Mouse (Mus musculus) midbrain, embryonic 11.5 days (tissue): ENCODE measurements around the gene Tma16. TPM values are rescaled to one million over a fixed set of nuclear protein-coding genes. Genes with fewer than 3 reads are reported as not detected.
A peak's percentile ranks its signal among the peaks of the same experiment; 100 is the strongest.

ENCODE experiments used
- ATAC-seq: fragments of 200-750 bp; cut with Nextera tagmentation; 2 replicates; pipeline ENCODE4 v1.8.0; 2017; ENCODE audit warnings: moderate TSS enrichment, moderate library complexity; ENCODE audit not compliant: low FRiP score
- DNase-seq: peaks from one replicate; pipeline ENCODE4 v3.0.0; 2015; ENCODE audit warnings: low spot score; ENCODE audit errors: missing footprints
- H3K27ac ChIP-seq: fragments of 300-500 bp; sonication (generic); 2 replicates; pipeline ENCODE4 v1.5.1; 2014; ENCODE audit warnings: low read depth, low read length
- H3K27me3 ChIP-seq: fragments of 300-500 bp; sonication (generic); 2 replicates; pipeline ENCODE4 v1.6.1; 2014; ENCODE audit warnings: mild to moderate bottlenecking, low read length, moderate library complexity, mixed read lengths; ENCODE audit not compliant: control insufficient read depth, insufficient read depth
- H3K36me3 ChIP-seq: fragments of 300-500 bp; sonication (generic); 2 replicates; pipeline ENCODE4 v1.6.1; 2014; ENCODE audit warnings: mild to moderate bottlenecking, low read length, moderate library complexity, mixed read lengths; ENCODE audit not compliant: control insufficient read depth, insufficient read depth
- H3K4me1 ChIP-seq: fragments of 300-500 bp; sonication (generic); 2 replicates; pipeline ENCODE4 v1.6.1; 2014; ENCODE audit warnings: low read length; ENCODE audit not compliant: control insufficient read depth, insufficient read depth
- H3K4me2 ChIP-seq: fragments of 300-500 bp; sonication (generic); 2 replicates; pipeline ENCODE4 v1.6.1; 2014; ENCODE audit warnings: mild to moderate bottlenecking, moderate library complexity
- H3K4me3 ChIP-seq: fragments of 300-500 bp; sonication (generic); 2 replicates; pipeline ENCODE4 v1.5.1; 2014; ENCODE audit warnings: low read depth, low read length
- H3K9ac ChIP-seq: fragments of 300-500 bp; sonication (generic); 2 replicates; pipeline ENCODE4 v1.6.1; 2014; ENCODE audit warnings: low read length
- H3K9me3 ChIP-seq: fragments of 300-500 bp; sonication (generic); 2 replicates; pipeline ENCODE4 v1.6.1; 2016; ENCODE audit warnings: low read length; ENCODE audit not compliant: control insufficient read depth
- WGBS: fragments of 180-500 bp; shearing (Covaris S2); extraction: QIAGEN DNeasy Blood & Tissue Kit; methylation state at CpG from one replicate; pipeline ENCODE4 v1.1.7; 2014; 5-methylcytosine and 5-hydroxymethylcytosine counted together
- polyA plus RNA-seq: library from polyadenylated mRNA; unstranded; fragments of >200 nt; fragmentation: Nextera tagmentation; extraction: Ambion mirVana; gene quantifications from 2 replicates; pipeline ENCODE4 v1.2.1, GENCODE M21; 2014

Tma16 gene
- polyA plus RNA-seq: 14.2 and 16.4 TPM in 2 replicates

DNA sequence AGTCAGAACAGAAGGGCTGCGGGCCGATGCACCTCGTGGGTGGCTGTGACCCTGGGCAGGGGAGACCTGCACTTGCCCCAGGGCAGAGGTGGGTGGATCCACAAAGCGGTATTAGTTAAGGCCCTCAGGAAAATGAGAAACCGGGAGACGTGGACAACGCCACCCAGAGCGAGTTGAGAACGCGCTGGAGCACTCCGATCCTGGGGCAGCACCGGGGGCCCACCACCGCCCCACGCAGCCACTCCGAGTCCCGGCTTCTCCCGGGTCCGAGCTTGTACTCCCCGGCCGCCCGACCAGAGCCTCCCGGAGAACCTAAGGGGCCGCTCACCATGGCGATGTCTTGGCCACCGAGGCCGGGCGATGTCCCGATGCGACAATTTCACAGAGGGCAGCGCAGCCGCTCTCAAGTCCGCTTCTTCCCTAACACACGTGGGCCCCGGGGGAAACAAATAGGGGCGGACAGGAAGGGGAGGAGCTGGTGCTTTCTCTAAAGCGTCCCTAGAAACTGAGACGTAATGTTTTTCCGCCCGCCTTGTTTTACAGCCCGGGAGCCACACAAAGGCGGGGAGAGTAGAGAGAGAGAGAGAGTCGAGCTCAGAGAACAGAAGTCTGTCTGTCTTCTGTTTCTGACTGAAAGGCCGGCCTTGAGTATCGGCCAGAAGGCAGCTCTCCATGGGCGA is at the start of gene Tma16:
Gene Tma16, minus strand, starts transcription at position 447 of the 680 bp plus-strand sequence.
- WGBS: under 1% methylated on average over 36 of the region's 45 CpGs
- ATAC-seq (peak; percentile 96), DNase-seq (peak; percentile 100)
- peak within 1 kb of the TSS; percentile 22; the same call in 1 of the 2 replicates for H3K27ac ChIP-seq
- H3K4me1 ChIP-seq: no peaks in the 10 kb centered on the region
- no peaks in the 10 kb centered on the region for H3K27me3 ChIP-seq
- H3K4me2 ChIP-seq: peak within 1 kb of the TSS; percentile 58
- no peaks in the 10 kb centered on the region for H3K9me3 ChIP-seq
- H3K4me3 ChIP-seq: peak within 1 kb of the TSS; percentile 85
- 0 out of 2 replicates have a peak, but pooled peaks cover 4% of the 10 kb centered on the region for H3K36me3 ChIP-seq
- H3K9ac ChIP-seq: peak within 1 kb of the TSS; percentile 88

DNA sequence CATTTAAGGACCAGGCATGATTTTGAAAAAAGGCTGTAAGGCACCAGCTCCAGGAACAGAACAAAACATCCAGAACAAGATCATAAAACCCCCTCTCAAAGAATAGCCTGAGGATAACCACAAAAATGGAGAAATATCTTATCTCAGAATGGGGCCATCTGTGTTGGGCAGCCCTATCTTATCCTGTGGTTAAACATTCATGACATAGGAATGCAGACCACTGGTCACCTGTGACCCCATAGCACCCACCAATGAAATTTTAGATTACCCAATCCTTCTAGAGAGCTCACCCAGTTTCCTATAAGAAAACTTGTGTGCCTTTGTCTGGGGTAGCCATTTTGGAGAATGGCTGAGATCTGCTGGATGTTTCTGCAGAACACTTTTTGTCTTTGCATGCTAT is 34.2 kb upstream of the Tma16 start:
- no peak overlapping the region for H3K27ac ChIP-seq

DNA sequence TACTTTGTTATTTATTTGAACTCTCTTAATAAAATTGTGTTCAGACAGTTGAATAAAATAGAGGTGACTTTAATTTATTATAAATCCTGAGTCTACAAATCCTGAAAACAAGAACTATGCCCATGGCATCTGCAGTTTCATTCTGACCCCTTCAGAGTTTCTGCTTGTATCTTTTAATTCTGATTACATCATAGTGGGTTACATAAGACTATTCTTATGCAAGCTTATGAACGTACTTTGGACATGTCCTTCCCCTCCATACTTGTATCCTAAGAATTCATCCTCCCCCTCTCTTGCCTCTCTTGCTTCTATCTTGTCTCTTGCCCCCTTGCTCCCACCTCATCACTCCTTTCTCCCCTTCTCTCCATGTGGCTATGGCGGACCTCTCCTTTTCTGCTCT is 32.8 kb upstream of the Tma16 start:
- ATAC-seq (no peak), DNase-seq (no peak)
- Histone ChIP-seq H3K4me2 (no peak overlapping the region), H3K9ac (no peak overlapping the region), H3K4me3 (no peak overlapping the region), H3K36me3 (no peaks in the 10 kb centered on the region), H3K9me3 (no peaks in the 10 kb centered on the region), H3K27me3 (no peaks in the 10 kb centered on the region), H3K4me1 (no peaks in the 10 kb centered on the region), H3K27ac (no peak overlapping the region)
- WGBS: 87% methylated on average over 2 of the region's 2 CpGs

More for the DNA sequence above, 34.2 kb upstream of the Tma16 start:
- no peak overlapping the region for H3K4me2 ChIP-seq
- no peaks in the 10 kb centered on the region for H3K36me3 ChIP-seq
- no peak overlapping the region for H3K9ac ChIP-seq
- DNase-seq: no peak
- no peaks in the 10 kb centered on the region for H3K4me1 ChIP-seq
- H3K27me3 ChIP-seq: no peaks in the 10 kb centered on the region
- H3K4me3 ChIP-seq: no peak overlapping the region
- no peak for ATAC-seq
- H3K9me3 ChIP-seq: no peaks in the 10 kb centered on the region

DNA sequence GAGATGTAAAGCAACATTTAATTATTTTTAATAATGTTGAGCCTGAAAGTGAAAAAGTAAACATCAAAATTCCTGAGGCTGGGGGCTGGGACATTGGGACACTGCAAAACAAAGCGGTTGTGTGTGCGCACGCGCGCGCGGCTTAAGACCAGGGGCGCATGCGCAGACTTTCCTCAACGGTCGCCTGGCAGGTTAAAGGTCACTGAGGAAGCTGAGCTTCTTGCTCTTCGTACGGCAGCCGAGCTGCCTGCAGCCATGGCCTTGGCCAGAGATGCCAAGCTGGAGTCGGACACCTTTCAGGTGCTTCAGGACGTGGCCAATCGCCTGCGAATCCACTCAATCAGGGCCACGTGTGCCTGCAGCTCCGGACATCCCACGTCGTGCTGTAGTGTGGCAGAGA is 25.2 kb upstream of the Tma16 start, which contains the start of gene Tktl2:
Gene Tktl2, plus strand, starts transcription at position 220 of the 400 bp plus-strand sequence.
- no peaks in the 10 kb centered on the region for H3K9me3 ChIP-seq
- no peak within 1 kb of the TSS for H3K4me2 ChIP-seq
- no peaks in the 10 kb centered on the region for H3K27me3 ChIP-seq
- no peak within 1 kb of the TSS for H3K4me3 ChIP-seq
- DNase-seq (no peak), ATAC-seq (no peak)
- no peak within 1 kb of the TSS for H3K9ac ChIP-seq
- H3K4me1 ChIP-seq: no peaks in the 10 kb centered on the region
- no peaks in the 10 kb centered on the region for H3K36me3 ChIP-seq
- no peak within 1 kb of the TSS for H3K27ac ChIP-seq
- 96% methylated on average over 22 of the region's 22 CpGs for WGBS

DNA sequence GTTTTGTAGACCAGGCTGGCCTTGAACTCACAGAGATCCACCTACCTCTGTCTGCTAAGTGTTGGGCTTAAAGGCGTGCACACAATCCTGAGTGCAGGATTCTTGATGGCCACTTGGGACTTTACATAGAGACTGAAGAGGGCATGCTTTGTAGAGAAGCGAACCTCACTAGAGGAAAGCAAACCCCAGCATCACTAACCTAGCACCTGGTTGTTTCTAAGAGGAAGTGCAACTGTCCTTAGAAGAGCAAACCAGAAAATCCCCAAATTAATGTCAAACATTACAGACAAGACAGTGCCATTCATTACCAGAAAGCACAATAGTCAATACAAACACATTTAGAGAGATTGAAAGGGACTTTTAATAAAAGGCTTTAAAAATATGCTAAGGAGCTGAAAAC is 17.1 kb upstream of the Tma16 start:
- H3K4me2 ChIP-seq: no peak overlapping the region
- no peaks in the 10 kb centered on the region for H3K27me3 ChIP-seq
- no peak for DNase-seq
- no peaks in the 10 kb centered on the region for H3K9me3 ChIP-seq
- no peaks in the 10 kb centered on the region for H3K36me3 ChIP-seq
- H3K4me3 ChIP-seq: no peak overlapping the region
- 81% methylated on average over 2 of the region's 2 CpGs for WGBS
- no peaks in the 10 kb centered on the region for H3K4me1 ChIP-seq
- ATAC-seq: no peak
- no peak overlapping the region for H3K9ac ChIP-seq
- H3K27ac ChIP-seq: no peak overlapping the region

DNA sequence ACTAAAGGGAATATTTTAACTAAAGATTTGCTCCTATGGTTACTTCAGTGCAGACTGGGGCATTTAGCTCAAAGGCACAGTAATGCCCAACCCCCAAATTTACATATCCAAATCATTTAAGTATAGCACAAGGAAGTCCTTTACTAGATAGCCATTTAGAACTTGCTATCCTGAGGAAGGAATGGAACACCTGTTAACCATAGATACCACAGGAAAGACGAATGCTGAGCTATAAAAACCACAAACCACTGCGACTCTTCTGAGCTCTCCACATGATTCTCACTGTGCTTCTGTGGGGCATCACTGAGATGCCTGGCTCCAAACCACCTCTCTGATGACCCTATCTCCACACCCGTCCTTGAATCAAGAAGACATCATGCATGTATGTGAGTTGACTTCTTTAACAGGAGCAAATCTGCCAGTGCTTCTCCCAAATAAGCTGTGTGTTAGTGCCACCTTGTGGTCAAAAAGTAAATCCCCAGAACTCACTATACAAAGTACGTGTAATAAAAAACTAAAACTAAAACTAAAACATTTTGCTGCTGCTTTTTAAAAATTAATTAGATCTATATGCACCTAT is 10.8 kb upstream of the Tma16 start:
- Histone ChIP-seq H3K4me1 (no peaks in the 10 kb centered on the region), H3K4me3 (no peak overlapping the region), H3K27ac (no peak overlapping the region), H3K27me3 (no peaks in the 10 kb centered on the region), H3K9me3 (no peaks in the 10 kb centered on the region), H3K36me3 (no peaks in the 10 kb centered on the region), H3K4me2 (no peak overlapping the region), H3K9ac (no peak overlapping the region)
- 41% methylated on average over 4 of the region's 4 CpGs for WGBS
- peak; percentile 91 for DNase-seq
- peak; percentile 63 for ATAC-seq

DNA sequence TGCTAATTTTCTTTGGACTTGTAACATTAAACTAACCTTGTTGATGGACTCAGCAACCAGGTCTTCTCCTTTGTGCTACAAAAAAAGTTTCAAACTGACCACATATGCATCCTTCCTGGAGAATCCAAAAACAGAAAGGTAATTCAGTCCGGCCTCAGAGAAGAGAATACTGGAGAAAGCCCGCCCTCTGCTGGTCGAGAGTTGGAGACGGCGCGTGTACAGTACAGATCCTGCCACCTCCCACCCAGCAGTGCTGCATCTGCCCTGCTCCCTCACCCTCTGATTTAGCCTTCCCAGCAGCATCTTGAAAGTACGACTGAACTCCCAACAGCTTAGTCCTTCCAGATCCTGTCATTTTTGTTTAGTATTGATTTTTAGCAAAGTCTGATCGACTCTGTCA is 9.4 kb upstream of the Tma16 start:
- Histone ChIP-seq H3K27me3 (no peaks in the 10 kb centered on the region), H3K4me1 (no peaks in the 10 kb centered on the region), H3K36me3 (no peaks in the 10 kb centered on the region), H3K9me3 (no peaks in the 10 kb centered on the region), H3K27ac (no peak overlapping the region), H3K4me3 (no peak overlapping the region), H3K4me2 (no peak overlapping the region), H3K9ac (no peak overlapping the region)
- 10% methylated on average over 8 of the region's 8 CpGs for WGBS
- DNase-seq (peak; percentile 95), ATAC-seq (peak; percentile 86)

GRCm38 (mm10) chr8:66494496-66494895 is 8.2 kb upstream of the Tma16 start:
- 70% methylated on average over 2 of the region's 2 CpGs for WGBS
- no peak for DNase-seq
- no peak for ATAC-seq
- H3K27me3 ChIP-seq: no peaks in the 10 kb centered on the region
- no peak overlapping the region for H3K4me2 ChIP-seq
- no peak overlapping the region for H3K9ac ChIP-seq
- H3K9me3 ChIP-seq: no peaks in the 10 kb centered on the region
- no peaks in the 10 kb centered on the region for H3K36me3 ChIP-seq
- H3K27ac ChIP-seq: no peak overlapping the region
- H3K4me3 ChIP-seq: no peak overlapping the region
- no peaks in the 10 kb centered on the region for H3K4me1 ChIP-seq

DNA sequence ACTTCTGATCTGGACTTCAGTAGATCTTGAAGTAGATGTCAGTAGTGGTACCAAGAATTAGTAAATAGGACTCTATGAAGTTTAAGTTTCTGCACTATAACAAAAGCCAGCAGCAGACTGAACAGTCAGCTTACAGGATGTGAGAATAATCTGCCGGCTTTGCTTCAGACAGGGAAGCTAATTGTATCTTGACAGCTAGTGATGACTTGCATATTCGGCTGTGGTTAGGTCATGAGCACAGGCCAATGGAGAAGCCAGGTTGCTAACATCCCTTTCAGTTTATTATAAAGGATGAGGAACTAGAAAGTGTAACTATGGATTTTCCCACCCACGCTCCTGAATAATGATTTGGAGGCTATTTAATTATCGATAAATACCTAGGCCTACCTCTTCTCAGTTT is 4.3 kb upstream of the Tma16 start:
- Histone ChIP-seq H3K4me3 (no peak overlapping the region), H3K4me2 (no peak overlapping the region), H3K27ac (no peak overlapping the region), H3K36me3 (no peaks in the 10 kb centered on the region), H3K4me1 (no peaks in the 10 kb centered on the region), H3K27me3 (no peaks in the 10 kb centered on the region), H3K9ac (no peak overlapping the region), H3K9me3 (no peaks in the 10 kb centered on the region)
- 87% methylated on average over 4 of the region's 4 CpGs for WGBS
- DNase-seq: no peak
- ATAC-seq: no peak
